Mouse (Mus musculus) neural tube, embryonic 12.5 days (tissue): Measurements from ENCODE around the gene Nfe2l3. TPM values are rescaled to one million over a fixed set of nuclear protein-coding genes. Genes with fewer than 3 reads are reported as not detected.

ENCODE experiments used
- ATAC-seq: fragments of 200-750 bp; cut with Nextera tagmentation; 2 replicates; pipeline ENCODE4 v1.8.0; 2017; ENCODE audit warnings: low read depth, mild to moderate bottlenecking, moderate TSS enrichment, moderate library complexity; ENCODE audit not compliant: low FRiP score
- H3K27ac ChIP-seq: fragments of 300-500 bp; sonication (generic); 2 replicates; pipeline ENCODE4 v1.5.1; 2016
- H3K27me3 ChIP-seq: fragments of 300-500 bp; sonication (generic); replicated peaks from 2 replicates; pipeline ENCODE4 v1.6.1; 2016; ENCODE audit warnings: mild to moderate bottlenecking
- H3K36me3 ChIP-seq: fragments of 300-500 bp; sonication (generic); 2 replicates; pipeline ENCODE4 v1.6.1; 2016; ENCODE audit warnings: mild to moderate bottlenecking
- H3K4me1 ChIP-seq: fragments of 300-500 bp; sonication (generic); 2 replicates; pipeline ENCODE4 v1.6.1; 2016
- H3K4me2 ChIP-seq: fragments of 300-500 bp; sonication (generic); replicated peaks from 2 replicates; pipeline ENCODE4 v1.6.1; 2016; ENCODE audit warnings: mild to moderate bottlenecking
- H3K4me3 ChIP-seq: fragments of 300-500 bp; sonication (generic); 2 replicates; pipeline ENCODE4 v1.5.1; 2016
- H3K9ac ChIP-seq: fragments of 300-500 bp; sonication (generic); 2 replicates; pipeline ENCODE4 v1.6.1; 2016; ENCODE audit warnings: mild to moderate bottlenecking
- H3K9me3 ChIP-seq: fragments of 300-500 bp; sonication (generic); 2 replicates; pipeline ENCODE4 v1.6.1; 2016; ENCODE audit warnings: mild to moderate bottlenecking
- WGBS: fragments of 180-500 bp; shearing (Covaris S2); methylation state at CpG from one replicate; pipeline ENCODE4 v1.1.7; 2016; 5-methylcytosine and 5-hydroxymethylcytosine counted together
- polyA plus RNA-seq: library from polyadenylated mRNA; unstranded; fragments of >200 nt; fragmentation: Nextera tagmentation; extraction: Ambion mirVana; gene quantifications from 2 replicates; pipeline ENCODE4 v1.2.1, GENCODE M21; 2016

Nfe2l3 gene
- polyA plus RNA-seq, 1 experiment from 2014 or later, result 3.4 TPM

GRCm38 (mm10) chr6:51507556-51507955, 75.1 kb downstream of the Nfe2l3 start:
- ATAC-seq, result no peak
- 70% methylated on average over 2 of the region's 2 CpGs for WGBS

More at GRCm38 (mm10) chr6:51507556-51507955, 75.1 kb downstream of the Nfe2l3 start:
- Histone ChIP-seq H3K27me3 (no peaks in the 10 kb centered on the region), H3K4me3 (no peak overlapping the region), H3K27ac (no peak overlapping the region), H3K4me2 (no peak overlapping the region), H3K9me3 (no peaks in the 10 kb centered on the region), H3K9ac (no peak overlapping the region), H3K4me1 (no peaks in the 10 kb centered on the region), H3K36me3 (no peaks in the 10 kb centered on the region)

Other genes starting within 250 kb of the Nfe2l3 start
- gene Hnrnpa2b1, start 37.2 kb downstream of the Nfe2l3 start, polyA plus RNA-seq, result 2,094 and 2,188 TPM in 2 replicates
- 569 and 589 TPM in 2 replicates for gene Cbx3, start 37.7 kb downstream of the Nfe2l3 start, polyA plus RNA-seq
- 39.0 and 42.6 TPM in 2 replicates for gene Snx10, start 91.2 kb downstream of the Nfe2l3 start, polyA plus RNA-seq